Mouse (Mus musculus) stomach, embryonic 15.5 days (tissue): ENCODE measurements around the gene Msi2. TPM values are rescaled to one million over a fixed set of nuclear protein-coding genes. Genes with fewer than 3 reads are reported as not detected.

Experiments
- ATAC-seq: fragments of 200-750 bp; cut with Nextera tagmentation; 2 replicates; pipeline ENCODE4 v1.8.0; 2017; ENCODE audit warnings: low read depth, moderate number of reproducible peaks, moderate TSS enrichment; ENCODE audit not compliant: insufficient read depth, low FRiP score
- H3K27ac ChIP-seq: fragments of 300-500 bp; sonication (generic); 2 replicates; pipeline ENCODE4 v1.5.1; 2015; ENCODE audit warnings: mild to moderate bottlenecking, inconsistent platforms
- H3K27me3 ChIP-seq: fragments of 300-500 bp; sonication (generic); replicated peaks from 2 replicates; pipeline ENCODE4 v1.6.1; 2015; ENCODE audit warnings: inconsistent platforms
- H3K36me3 ChIP-seq: fragments of 300-500 bp; sonication (generic); 2 replicates; pipeline ENCODE4 v1.6.1; 2015; ENCODE audit warnings: inconsistent platforms
- H3K4me1 ChIP-seq: fragments of 300-500 bp; sonication (generic); 2 replicates; pipeline ENCODE4 v1.6.1; 2015; ENCODE audit warnings: inconsistent platforms
- H3K4me2 ChIP-seq: fragments of 300-500 bp; sonication (generic); 2 replicates; pipeline ENCODE4 v1.6.1; 2015; ENCODE audit warnings: mild to moderate bottlenecking, inconsistent platforms
- H3K4me3 ChIP-seq: fragments of 300-500 bp; sonication (generic); replicated peaks from 2 replicates; pipeline ENCODE4 v1.5.1; 2015; ENCODE audit warnings: inconsistent platforms
- H3K9ac ChIP-seq: fragments of 300-500 bp; sonication (generic); 2 replicates; pipeline ENCODE4 v1.6.1; 2015; ENCODE audit warnings: inconsistent platforms
- H3K9me3 ChIP-seq: fragments of 300-500 bp; sonication (generic); 2 replicates; pipeline ENCODE4 v1.6.1; 2016; ENCODE audit warnings: inconsistent platforms
- WGBS: fragments of 180-500 bp; shearing (Covaris S2); methylation state at CpG from one replicate; pipeline ENCODE4 v1.1.7; 2015; 5-methylcytosine and 5-hydroxymethylcytosine counted together
- microRNA-seq: library from miRNA; unstranded; fragments of <30 nt; microRNA quantifications from one replicate; pipeline ENCODE4, GENCODE M21; 2016
- polyA plus RNA-seq: library from polyadenylated mRNA; unstranded; fragments of >200 nt; fragmentation: Nextera tagmentation; extraction: Ambion mirVana; gene quantifications from 2 replicates; pipeline ENCODE4 v1.2.1, GENCODE M21; 2015

Msi2 gene
- polyA plus RNA-seq, 1 experiment from 2014 or later = 13.7 TPM

- Histone ChIP-seq H3K36me3 (no peaks in the 10 kb centered on the region), H3K27me3 (no peaks in the 10 kb centered on the region), H3K9me3 (no peaks in the 10 kb centered on the region), H3K27ac (no peak overlapping the region), H3K4me2 (no peak overlapping the region), H3K4me1 (no peaks in the 10 kb centered on the region), H3K9ac (no peak overlapping the region), H3K4me3 (no peak overlapping the region)
- no peak for ATAC-seq
- 47% methylated on average over 6 of the region's 6 CpGs for WGBS
These were observed 416.7 kb downstream of the Msi2 start for GRCm38 (mm10) chr11:88301619-88302018.

- Histone ChIP-seq H3K36me3 (no peaks in the 10 kb centered on the region), H3K27ac (no peak overlapping the region), H3K9me3 (no peaks in the 10 kb centered on the region), H3K9ac (no peak overlapping the region), H3K4me1 (no peaks in the 10 kb centered on the region), H3K4me2 (no peak overlapping the region), H3K27me3 (0 out of 2 replicates have a peak, but pooled peaks cover 2% of the 10 kb centered on the region), H3K4me3 (no peak overlapping the region)
- no peak for ATAC-seq
- WGBS = 65% methylated on average over 4 of the region's 4 CpGs
These were observed 419.0 kb downstream of the Msi2 start for GRCm38 (mm10) chr11:88299345-88299744.

- peak; percentile 43; the same call in 1 of the 2 replicates for ATAC-seq
- H3K9ac ChIP-seq = no peak overlapping the region
- H3K36me3 ChIP-seq = no peaks in the 10 kb centered on the region
- no peak overlapping the region for H3K4me2 ChIP-seq
- no peaks in the 10 kb centered on the region for H3K4me1 ChIP-seq
- no peak overlapping the region for H3K4me3 ChIP-seq
- H3K27ac ChIP-seq = no peak overlapping the region
- 55% methylated on average over 4 of the region's 4 CpGs for WGBS
- H3K9me3 ChIP-seq = no peaks in the 10 kb centered on the region
- H3K27me3 ChIP-seq = 0 out of 2 replicates have a peak, but pooled peaks cover 6% of the 10 kb centered on the region
These were observed 420.8 kb downstream of the Msi2 start for GRCm38 (mm10) chr11:88297526-88297925.

GRCm38 (mm10) chr11:88295298-88295697 lies 423.0 kb downstream of the Msi2 start:
- Histone ChIP-seq H3K27me3 (0 out of 2 replicates have a peak, but pooled peaks cover 6% of the 10 kb centered on the region), H3K4me2 (no peak overlapping the region), H3K4me3 (no peak overlapping the region), H3K9me3 (no peaks in the 10 kb centered on the region), H3K36me3 (no peaks in the 10 kb centered on the region), H3K9ac (no peak overlapping the region), H3K4me1 (no peaks in the 10 kb centered on the region), H3K27ac (no peak overlapping the region)
- no peak for ATAC-seq
- 46% methylated on average over 5 of the region's 5 CpGs for WGBS

- no peaks in the 10 kb centered on the region for H3K4me1 ChIP-seq
- no peak overlapping the region for H3K27ac ChIP-seq
- peak overlapping the region; percentile 40 for H3K4me2 ChIP-seq
- WGBS = 31% methylated on average over 17 of the region's 17 CpGs
- H3K9me3 ChIP-seq = no peaks in the 10 kb centered on the region
- no peak overlapping the region for H3K9ac ChIP-seq
- H3K4me3 ChIP-seq = 0 out of 2 replicates have a peak overlapping the region, but pooled peaks have one; percentile 5
- no peaks in the 10 kb centered on the region for H3K36me3 ChIP-seq
- no peak for ATAC-seq
- 0 out of 2 replicates have a peak, but pooled peaks cover 6% of the 10 kb centered on the region for H3K27me3 ChIP-seq
These were observed 424.0 kb downstream of the Msi2 start for GRCm38 (mm10) chr11:88294394-88294710.

GRCm38 (mm10) chr11:88293631-88294393 lies 424.5 kb downstream of the Msi2 start, which contains the start of gene Ccdc182:
TSS of gene Ccdc182 (plus strand) at chr11:88294058.
- Histone ChIP-seq H3K4me1 (no peaks in the 10 kb centered on the region), H3K9me3 (no peaks in the 10 kb centered on the region), H3K27me3 (0 out of 2 replicates have a peak, but pooled peaks cover 6% of the 10 kb centered on the region), H3K9ac (no peak within 1 kb of the TSS), H3K27ac (no peak within 1 kb of the TSS), H3K36me3 (no peaks in the 10 kb centered on the region), H3K4me2 (peak within 1 kb of the TSS; percentile 40), H3K4me3 (0 out of 2 replicates have a peak within 1 kb of the TSS, but pooled peaks have one; percentile 5)
- no peak for ATAC-seq
- WGBS = 49% methylated on average over 20 of the region's 20 CpGs

GRCm38 (mm10) chr11:88291688-88292087 lies 426.6 kb downstream of the Msi2 start:
- H3K4me3 ChIP-seq = no peak overlapping the region
- no peak overlapping the region for H3K4me2 ChIP-seq
- ATAC-seq = no peak
- no peaks in the 10 kb centered on the region for H3K9me3 ChIP-seq
- H3K36me3 ChIP-seq = no peaks in the 10 kb centered on the region
- H3K27me3 ChIP-seq = 0 out of 2 replicates have a peak, but pooled peaks cover 6% of the 10 kb centered on the region
- H3K9ac ChIP-seq = no peak overlapping the region
- no peak overlapping the region for H3K27ac ChIP-seq
- H3K4me1 ChIP-seq = 0 out of 2 replicates have a peak, but pooled peaks cover 4% of the 10 kb centered on the region
- WGBS = 46% methylated on average over 4 of the region's 4 CpGs

- 60% methylated on average over 4 of the region's 4 CpGs for WGBS
- H3K4me1 ChIP-seq = 0 out of 2 replicates have a peak, but pooled peaks cover 4% of the 10 kb centered on the region
- no peak for ATAC-seq
These were observed 427.1 kb downstream of the Msi2 start for GRCm38 (mm10) chr11:88291245-88291644.

More at GRCm38 (mm10) chr11:88291245-88291644, 427.1 kb downstream of the Msi2 start:
- Histone ChIP-seq H3K9me3 (no peaks in the 10 kb centered on the region), H3K4me3 (no peak overlapping the region), H3K4me2 (no peak overlapping the region), H3K27ac (no peak overlapping the region), H3K36me3 (no peaks in the 10 kb centered on the region), H3K9ac (no peak overlapping the region), H3K27me3 (0 out of 2 replicates have a peak, but pooled peaks cover 6% of the 10 kb centered on the region)

Small RNAs within 50 kb of the gene (microRNA-seq; reads per million reads assigned to microRNA genes)
- 3.9 reads per million, percentile 15 among the genes with 10 or more reads in this experiment for gene Mir378b

Other genes starting within 250 kb of the Msi2 start
- 23.5 and 24.6 TPM in 2 replicates for gene Akap1, start 146.1 kb upstream of the Msi2 start, polyA plus RNA-seq
- 74.5 and 85.0 TPM in 2 replicates for gene Scpep1, start 237.0 kb upstream of the Msi2 start, polyA plus RNA-seq
- gene Elobl, start 248.4 kb upstream of the Msi2 start, polyA plus RNA-seq = not detected in 2 replicates